Mouse (Mus musculus) thymus, postnatal 14 days (tissue): Measurements from ENCODE around the gene Masp1.
A peak's percentile ranks its signal among the peaks of the same experiment; 100 is the strongest.

Experiments
- DNase-seq: peaks from one replicate; pipeline ENCODE4 v3.0.0; 2021

Gene Masp1

DNA sequence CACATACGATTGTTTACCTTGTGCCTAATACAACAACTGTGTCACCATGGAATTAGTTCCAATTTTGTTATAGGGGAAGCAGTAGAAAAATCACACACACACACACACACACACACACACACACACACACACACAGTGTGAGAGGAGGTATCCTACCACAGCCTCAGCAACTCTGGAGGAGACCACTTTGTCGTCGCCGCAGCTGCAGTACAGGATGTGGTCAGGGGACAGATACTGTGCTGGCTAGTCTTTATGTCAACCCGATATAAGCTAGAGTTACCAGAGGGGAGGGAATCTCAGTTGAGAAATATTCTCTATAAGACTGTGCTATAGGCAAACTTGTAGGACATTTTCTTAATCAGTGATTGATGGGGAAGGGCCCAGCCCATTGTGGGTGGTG is 63.3 kb downstream of the Masp1 start:
- peak; percentile 26 for DNase-seq

DNA sequence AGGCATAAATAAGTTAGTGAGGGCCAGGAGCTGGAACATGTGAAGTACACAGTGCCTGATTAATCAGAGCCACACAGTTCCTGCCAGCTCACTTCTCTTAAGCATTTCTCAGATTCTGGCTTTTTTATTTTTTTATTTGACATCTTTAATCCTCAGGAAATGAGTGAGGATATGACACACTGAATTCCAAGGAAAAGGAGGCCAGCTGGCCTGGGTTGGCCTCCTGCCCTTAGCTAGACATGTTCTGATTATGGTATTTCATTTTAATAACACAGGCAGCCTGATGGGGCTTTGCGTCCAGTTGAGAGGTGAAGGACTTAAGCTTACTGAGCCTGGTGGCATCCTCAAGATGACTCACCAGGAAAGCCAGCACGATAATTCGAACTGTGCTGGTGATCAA is 64.1 kb downstream of the Masp1 start:
- no peak for DNase-seq

DNA sequence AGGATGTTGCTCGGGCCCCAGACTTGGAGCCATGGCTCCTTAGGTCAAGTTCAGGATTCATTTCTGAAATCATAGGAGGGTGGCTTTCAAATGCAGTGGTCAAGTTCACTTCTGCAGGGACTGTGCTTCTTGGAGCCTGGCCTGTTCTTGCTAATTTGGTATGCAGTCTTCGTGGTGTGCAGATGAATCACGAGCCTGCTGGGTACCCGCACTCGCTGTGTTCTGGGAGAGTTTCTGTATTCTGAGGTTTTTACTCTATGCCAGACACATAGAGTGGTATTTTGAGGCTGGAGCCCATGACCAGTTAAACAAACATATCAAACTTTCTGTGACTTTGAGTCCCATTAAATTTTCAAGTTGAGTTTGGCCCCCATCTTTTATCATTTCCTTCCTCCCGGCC is 66.2 kb downstream of the Masp1 start:
- DNase-seq: no peak

DNA sequence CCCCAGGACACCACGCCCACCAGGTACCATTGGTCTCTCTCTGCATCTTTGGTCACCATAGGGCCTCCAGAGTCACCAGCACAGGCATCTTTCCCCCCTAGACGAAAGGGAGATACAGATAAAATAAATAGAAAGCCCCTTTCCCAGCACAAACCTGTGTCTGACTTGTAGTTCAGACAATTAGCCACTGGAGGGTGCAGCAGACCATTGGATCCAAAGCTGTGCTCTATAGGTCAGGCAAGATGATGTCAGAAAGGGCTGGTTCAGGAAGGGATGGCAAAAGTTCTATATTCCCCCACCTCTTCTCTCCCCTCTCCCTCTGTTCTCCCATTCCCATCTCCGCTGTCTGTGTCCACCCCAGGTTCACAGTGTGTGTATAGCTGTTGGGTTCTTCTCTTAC is 68.1 kb downstream of the Masp1 start:
- DNase-seq: peak; percentile 62

DNA sequence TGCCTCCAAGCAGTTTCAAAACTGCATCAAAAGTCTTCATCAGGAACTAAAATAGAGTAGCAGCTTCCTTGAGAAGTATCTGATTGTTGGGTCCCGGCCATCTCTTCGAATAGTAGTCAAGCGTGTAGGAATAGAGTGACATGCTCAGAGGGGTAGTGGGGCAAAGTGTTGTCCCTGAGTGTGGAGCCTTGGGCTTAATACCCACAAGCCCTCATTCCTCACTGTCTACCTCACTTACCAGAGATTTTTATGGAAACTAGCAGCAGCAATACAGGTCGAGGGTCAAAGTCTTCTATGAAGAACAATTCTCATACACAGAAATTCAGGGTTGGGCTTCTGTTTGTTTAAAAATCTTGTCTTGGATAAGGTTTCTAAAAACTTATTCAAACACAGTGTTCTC is 69.8 kb downstream of the Masp1 start:
- DNase-seq: no peak

DNA sequence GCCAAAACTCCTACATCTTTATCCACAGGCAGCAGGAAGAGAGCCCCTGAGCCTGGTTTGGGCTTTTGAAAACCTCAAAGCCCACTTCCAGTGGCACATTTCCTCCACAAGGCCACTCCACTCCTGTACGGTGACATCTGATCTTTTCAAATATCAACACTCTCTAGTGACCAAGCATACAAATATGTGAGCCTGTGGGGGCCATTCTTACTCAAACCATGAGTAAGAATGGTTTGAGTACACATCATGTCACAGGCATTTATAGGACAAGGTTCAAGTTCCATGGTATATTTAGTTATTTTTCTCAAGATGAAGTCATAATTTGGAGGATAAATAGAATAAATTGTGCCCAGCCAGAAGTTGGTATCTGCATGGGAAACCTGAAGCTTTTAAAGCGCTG is 70.7 kb downstream of the Masp1 start:
- no peak for DNase-seq

DNA sequence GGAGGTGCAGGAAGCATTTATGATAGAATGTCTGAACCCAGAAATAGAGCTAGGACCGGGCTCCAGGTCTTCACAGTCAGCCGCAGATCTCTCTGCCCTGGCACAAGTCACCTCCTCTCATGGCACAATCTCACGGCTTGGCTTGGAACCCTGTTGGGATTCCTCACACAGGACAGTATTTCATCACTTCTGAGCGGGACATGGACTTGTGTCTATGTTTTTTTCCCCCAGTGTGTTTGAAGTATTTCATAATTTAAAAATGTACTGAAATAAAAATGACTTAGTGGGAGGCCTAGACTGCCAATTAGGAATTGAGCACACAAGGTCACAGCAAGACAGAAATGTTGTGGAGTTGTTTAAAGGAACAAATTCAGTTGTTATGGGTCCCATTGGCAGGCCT is 76.4 kb downstream of the Masp1 start:
- no peak for DNase-seq

DNA sequence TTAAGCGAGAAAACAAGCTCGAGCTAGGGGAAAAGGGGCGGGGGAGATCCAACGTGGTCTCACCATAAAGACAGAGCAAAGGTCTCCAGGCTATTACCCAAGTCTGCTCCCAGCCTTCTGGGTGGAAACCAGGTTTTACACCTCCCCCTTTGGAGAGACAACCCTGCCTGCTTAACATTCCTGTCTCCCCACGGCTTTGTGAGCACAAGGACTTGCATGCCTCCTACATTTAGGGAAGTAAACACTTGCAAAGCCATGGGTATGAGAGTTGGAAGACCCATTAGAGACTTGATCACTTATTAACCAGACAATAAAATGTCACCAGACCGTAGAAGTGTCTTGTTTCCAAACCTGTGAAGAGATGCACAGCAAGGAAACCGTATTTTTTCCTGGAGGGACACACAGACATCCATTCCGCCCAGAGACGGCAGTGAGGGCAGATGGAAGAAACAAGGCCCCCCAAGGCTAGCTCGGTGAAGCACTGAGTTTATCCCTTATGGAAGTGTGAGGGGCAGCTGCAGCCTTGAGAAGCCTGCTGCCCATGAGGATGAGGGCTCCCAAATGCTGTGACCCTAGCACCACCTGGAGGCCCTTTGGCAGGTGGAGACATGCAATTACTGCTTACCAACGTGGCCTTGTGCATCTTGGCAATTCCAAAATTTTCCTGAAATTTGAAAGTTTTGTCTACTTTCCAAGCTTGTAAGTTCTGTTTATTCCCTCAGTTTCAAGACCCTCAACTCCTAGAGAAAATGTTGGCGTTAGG is 83.0 kb downstream of the Masp1 start:
- peak; percentile 43 for DNase-seq

DNA sequence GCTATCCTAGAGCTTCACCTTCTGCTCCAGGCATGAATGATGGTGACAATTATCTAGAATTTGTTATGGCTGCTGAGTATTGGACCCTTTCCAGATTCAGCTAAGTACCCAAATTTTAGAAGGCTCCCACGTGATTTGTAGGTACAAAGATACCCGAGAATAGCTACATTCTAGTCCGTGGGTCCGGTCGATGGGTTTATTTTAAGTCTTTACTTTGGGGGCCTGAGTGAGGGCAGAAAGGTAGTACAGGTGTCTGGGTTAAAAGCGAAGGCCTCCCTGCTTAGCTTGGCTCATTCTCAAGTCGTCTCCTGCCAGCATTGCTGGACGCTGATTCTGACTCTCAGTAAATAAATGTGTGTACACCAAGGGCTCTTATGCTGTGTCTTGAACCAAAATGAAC is 90.6 kb downstream of the Masp1 start:
- DNase-seq: no peak

DNA sequence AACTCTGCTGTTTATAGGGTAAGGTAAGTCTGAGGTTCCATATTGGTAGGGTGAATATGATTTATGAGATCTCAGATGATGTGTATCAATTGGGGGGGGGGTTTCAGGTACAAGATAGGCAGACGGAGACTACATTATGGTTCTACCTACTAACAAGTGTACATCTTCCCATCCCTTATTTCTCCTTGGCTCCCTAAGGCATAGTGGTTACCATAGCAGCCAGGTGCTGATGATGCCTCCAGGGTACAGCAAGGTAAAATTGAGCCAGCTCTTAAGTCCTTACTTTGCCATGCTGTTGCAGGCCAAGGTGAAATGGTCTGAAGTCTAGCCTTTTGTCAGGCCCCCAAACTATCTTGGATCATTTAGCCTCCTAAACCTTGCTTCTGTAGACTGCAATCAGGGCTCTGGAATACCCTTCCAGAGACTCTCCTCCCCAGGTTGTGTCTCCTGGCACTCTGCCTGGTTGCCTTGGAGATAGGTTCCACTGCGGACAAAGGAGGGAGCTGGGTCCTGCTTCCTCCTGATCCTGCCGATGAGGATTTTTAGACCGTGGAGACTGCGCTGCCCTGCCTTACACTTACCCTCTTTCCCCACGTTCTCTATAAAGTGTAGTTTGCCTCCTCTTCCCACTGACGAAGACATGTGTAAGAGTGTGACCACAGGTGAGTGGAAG is 91.8 kb downstream of the Masp1 start, which contains the start of gene Rtp1:
Gene Rtp1, plus strand, starts transcription at position 487 of the 673 bp plus-strand sequence.
- DNase-seq: no peak

DNA sequence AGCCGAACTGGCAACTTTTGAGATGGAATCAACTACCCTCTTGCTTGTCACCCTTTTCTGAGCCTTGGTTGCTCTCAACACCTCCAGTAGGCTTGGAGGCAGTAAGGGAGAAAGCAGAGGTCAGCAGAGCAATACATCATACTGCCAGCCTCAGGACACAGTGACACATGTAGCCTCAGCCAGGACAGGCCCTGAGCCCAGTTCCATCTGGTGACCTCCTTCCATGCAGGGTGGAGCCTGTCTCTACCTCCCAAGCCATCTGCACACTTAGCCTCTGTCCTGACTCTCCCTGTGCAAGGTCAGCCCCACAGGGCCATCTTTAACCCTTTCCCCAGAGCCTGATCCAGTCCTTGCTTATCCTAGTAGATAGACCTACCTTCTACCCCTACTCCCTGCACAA is 92.9 kb downstream of the Masp1 start:
- no peak for DNase-seq

DNA sequence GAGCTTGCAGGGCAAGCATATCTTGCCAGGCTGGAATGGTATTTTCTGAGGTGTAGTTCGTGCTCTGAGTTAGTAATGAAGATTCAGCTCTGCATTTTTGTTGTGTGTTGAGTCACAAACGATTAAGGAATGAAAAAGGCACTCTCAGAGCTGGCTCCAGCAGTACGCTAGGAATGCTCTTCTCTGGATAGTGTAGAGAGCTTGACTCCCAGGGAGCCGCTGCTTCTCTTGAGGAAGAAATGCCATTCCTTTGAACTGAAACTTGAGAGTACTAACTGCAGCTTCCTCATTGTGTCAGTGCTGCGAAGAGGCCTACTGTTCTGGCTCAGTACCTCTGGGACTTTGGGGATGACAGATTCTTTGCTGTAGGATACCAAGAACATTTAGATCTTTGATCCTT is 96.8 kb downstream of the Masp1 start:
- no peak for DNase-seq

DNA sequence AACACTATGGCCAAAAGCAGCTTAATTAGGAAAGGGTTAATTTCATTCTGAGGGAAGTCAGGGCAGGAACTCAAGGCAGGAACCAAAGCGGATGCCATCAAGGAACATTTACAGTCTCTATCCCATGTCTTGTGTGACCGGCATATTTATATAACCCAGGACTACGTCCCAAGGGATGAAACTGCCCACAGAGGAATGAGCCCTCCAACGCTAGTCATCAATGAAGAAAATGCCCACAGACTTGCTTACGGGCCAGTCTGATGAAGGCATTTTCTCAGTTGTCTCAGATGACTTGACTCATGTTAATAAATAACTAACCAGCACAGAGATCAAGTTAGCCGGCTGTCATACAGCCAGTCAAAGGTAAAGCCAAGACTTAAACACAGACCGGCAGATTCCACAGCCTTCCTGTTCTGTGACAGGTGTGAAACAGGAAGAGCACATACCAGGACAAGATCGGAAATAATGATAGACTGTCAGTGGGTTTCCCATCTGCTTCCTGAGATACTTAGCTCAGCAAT is 101.0 kb downstream of the Masp1 start:
- DNase-seq: no peak

DNA sequence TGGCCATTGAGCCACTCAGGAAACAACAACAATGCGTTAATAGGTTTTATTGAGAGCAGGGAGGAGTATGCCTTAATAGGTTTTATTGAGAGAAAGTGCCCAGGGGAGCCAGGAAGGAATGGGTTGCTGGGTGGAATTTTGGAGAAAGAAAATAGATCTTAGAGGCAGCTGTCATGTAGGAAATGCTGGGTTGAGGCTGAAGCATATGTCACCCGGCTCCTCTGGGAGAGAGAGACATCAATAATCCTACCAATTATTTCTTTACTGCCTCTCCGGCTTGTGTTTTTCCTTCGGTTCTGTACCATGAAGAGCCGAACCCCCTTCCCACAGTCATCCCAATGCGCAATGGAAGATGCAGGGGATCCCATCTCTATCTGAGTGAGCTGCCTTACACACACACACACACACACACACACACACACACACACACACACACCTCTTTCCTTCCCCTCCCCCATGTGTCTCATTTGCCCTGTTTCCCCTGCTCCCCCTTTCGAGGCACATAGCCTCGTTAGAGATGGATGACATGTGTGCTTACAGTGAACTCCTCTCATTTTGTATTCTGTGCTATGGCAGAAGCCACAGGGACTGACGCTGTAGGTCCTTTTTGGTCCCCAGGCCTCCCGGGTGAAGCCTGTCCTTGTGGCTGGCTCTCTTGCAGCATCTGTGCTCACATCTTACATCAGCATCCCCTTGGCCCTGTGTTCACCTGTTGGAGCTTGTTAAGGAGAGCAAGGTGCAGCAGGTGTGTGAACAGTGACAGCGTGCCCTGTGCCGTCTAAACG is 103.0 kb downstream of the Masp1 start:
- DNase-seq: no peak

DNA sequence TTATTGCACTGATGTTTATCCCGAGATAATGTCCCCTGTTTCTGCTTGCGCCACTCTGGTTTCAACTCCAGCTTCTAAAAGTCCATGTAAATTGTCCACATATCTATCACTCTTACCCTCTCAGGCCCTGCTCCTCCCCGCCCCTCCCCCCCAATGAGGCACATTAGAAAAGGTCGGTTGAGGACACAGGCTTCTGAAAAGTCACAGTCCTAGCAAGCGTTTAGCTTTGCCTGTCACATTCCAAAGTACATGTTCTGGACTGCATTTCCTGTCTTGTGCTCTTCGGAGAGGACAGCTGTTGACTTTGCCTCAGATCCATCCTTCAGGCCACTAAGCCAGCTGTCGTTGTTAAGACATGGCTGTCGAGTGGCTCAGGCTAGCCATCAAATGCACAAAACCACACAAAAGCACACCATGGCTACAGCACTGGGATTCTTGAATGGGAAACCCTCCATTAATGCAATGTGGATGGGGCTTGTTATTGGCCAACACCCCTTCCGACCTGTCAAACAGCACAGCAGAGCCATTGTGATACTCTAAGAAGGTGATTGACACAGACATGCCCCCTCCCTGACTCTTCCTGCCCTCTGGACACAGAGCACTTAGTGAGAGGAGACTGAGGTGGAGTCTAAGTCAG is 103.8 kb downstream of the Masp1 start:
- DNase-seq: no peak

DNA sequence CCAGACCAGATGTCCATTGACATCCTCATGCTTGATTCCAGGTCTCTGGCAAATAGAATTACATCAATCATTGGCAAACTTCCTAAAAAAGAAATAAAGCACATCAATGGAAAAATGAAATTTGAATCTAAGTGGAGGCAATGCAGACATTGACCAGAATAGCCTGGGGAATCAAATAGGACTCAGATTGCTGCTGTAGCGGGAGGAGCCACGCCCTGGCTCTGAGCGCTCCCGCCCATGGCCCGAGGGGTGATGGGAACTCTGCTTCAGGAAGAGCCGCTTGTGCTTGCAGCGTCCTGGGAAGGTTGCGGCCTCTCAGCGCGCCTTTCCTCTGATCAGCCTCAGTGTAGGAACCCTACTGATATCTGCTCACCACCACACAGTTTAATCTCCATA is 104.4 kb downstream of the Masp1 start:
- no peak for DNase-seq

DNA sequence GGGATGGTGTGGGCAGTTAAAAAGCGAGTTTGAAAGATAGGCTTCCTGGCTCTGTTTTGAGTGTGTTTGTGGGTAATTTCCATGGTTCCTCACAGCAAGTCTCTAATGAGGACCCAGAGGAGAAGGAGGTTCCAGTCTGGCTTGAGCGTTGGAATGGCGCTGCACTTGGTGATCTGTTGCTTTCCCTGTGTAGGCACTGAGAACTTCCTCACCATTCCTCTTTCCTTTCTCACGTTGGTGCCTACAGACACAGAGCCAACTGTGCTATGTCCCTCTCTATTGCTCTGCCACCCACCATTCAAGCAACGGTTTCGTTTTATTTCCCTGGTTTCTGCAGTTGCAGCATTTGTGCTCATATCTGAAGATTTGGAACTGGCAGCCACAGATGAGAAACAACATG is 107.7 kb downstream of the Masp1 start:
- no peak for DNase-seq

DNA sequence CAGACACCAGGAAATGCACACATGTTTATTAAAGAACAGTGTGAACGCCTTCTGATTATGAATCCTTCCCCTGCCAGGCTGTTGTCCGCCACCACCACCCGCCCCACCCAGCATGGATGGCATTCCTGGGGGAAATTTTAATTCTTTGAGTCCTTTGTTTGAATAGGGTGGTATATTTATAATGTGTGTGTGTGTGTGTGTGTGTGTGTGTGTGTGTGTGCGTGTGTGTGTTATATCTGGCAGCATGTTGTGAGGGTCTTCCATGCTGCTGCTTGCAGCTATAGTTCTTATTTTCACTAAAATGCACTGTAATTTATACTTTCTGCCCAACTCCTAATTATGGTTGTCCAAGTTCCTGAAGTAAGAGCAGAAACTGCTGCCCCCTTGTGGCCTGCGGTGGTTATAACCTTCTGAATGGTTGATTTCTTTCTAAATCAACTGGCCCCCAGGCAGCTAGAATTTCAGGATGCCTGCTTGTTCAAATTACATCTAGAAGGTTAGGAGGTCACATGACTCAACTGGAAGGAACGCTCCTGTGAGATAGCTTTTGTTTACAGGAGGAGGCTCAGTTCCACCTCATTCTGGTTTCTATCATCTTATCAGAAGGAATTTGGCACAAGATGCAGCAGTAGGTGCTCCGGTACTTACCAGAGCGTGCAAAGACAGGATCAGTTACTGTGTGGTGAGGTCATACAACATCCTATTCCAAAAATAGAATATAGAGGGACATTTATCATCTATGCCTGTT is 117.4 kb downstream of the Masp1 start:
- DNase-seq: peak; percentile 87

DNA sequence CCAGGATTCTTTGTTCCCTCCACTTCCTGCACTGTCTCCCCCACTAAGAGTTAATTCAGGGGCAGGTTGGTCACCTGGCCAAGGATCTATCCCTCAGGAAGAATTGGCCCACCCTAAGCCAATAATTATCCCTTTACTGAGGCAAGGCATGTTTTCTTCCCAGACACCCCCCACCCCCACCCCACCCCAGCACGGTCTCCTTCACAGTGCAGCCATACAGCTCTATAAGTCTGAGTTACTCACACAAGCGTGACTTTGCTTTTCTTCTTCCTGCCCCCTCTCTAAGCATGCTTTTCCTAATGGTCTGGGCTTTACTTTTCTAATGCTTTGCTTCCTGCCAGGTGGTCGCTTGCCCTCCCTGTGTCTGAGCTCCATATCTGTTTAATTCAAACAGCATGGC is 118.7 kb downstream of the Masp1 start:
- DNase-seq: no peak

DNA sequence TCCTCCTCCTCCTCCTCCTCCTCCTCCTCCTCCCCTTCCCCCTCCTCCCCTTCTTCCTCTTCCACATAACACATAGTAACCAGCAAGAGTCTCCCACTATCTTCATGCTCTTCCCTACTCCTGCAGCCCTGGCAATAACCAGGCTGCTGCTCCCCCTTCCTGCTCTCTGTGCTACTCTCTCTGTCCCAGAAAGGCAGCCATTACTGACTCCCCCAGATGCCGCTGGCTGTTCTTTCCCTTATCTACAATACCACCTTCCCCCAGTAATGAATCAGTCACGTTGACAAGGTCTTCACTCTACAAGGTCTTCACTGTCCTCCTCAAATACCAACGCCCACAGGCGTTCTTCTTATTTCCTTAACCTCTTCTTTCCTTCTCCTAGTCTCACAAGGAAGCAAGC is 119.2 kb downstream of the Masp1 start:
- no peak for DNase-seq
